Mouse (Mus musculus) lung, embryonic 14.5 days (tissue): Measurements from ENCODE around the gene Tssk1. TPM values are rescaled to one million over a fixed set of nuclear protein-coding genes. Genes with fewer than 3 reads are reported as not detected.

Source experiments
- ATAC-seq: fragments of 200-750 bp; cut with Nextera tagmentation; 2 replicates; pipeline ENCODE4 v1.8.0; 2017; ENCODE audit warnings: mild to moderate bottlenecking, moderate TSS enrichment, moderate library complexity; ENCODE audit not compliant: insufficient read depth
- DNase-seq: peaks from one replicate; pipeline ENCODE4 v3.0.0-alpha.2; 2015
- H3K27ac ChIP-seq: fragments of 300-500 bp; sonication (generic); 2 replicates; pipeline ENCODE4 v1.5.1; 2014; ENCODE audit warnings: low read depth, mild to moderate bottlenecking, moderate library complexity
- H3K27me3 ChIP-seq: fragments of 300-500 bp; sonication (generic); 2 replicates; pipeline ENCODE4 v1.6.1; 2014; ENCODE audit warnings: low read length, control low read depth; ENCODE audit not compliant: insufficient read depth
- H3K36me3 ChIP-seq: fragments of 300-500 bp; sonication (generic); 2 replicates; pipeline ENCODE4 v1.6.1; 2014; ENCODE audit warnings: control low read depth; ENCODE audit not compliant: insufficient read depth
- H3K4me1 ChIP-seq: fragments of 300-500 bp; sonication (generic); 2 replicates; pipeline ENCODE4 v1.6.1; 2014; ENCODE audit warnings: antibody characterized with exemption, control low read depth; ENCODE audit not compliant: insufficient read depth
- H3K4me2 ChIP-seq: fragments of 300-500 bp; sonication (generic); 2 replicates; pipeline ENCODE4 v1.6.1; 2014; ENCODE audit warnings: mild to moderate bottlenecking
- H3K4me3 ChIP-seq: fragments of 300-500 bp; sonication (generic); 2 replicates; pipeline ENCODE4 v1.5.1; 2014; ENCODE audit warnings: low read depth, low read length
- H3K9ac ChIP-seq: fragments of 300-500 bp; sonication (generic); 2 replicates; pipeline ENCODE4 v1.6.1; 2014
- H3K9me3 ChIP-seq: fragments of 300-500 bp; sonication (generic); 2 replicates; pipeline ENCODE4 v1.6.1; 2016; ENCODE audit warnings: low read depth, low read length, control low read depth
- CTCF ChIP-seq: IDR thresholded peaks from 2 replicates; pipeline ENCODE4 v1.5.1; 2016; ENCODE audit warnings: antibody characterized with exemption, low read depth
- WGBS: fragments of 180-500 bp; shearing (Covaris S2); extraction: QIAGEN DNeasy Blood & Tissue Kit; methylation state at CpG from one replicate; pipeline ENCODE4 v1.1.7; 2014; 5-methylcytosine and 5-hydroxymethylcytosine counted together
- polyA plus RNA-seq: library from polyadenylated mRNA; unstranded; fragments of >200 nt; fragmentation: Nextera tagmentation; extraction: Ambion mirVana; gene quantifications from 2 replicates; pipeline ENCODE4 v1.2.1, GENCODE M21; 2014

The Tssk1 gene
- polyA plus RNA-seq, 1 experiment from 2014 or later: 0.09 TPM

- Histone ChIP-seq H3K9me3 (no peaks in the 10 kb centered on the region), H3K27me3 (no peaks in the 10 kb centered on the region), H3K4me1 (0 out of 2 replicates have a peak, but pooled peaks cover 4% of the 10 kb centered on the region), H3K9ac (no peak overlapping the region), H3K4me2 (no peak overlapping the region), H3K27ac (no peak overlapping the region), H3K4me3 (no peak overlapping the region), H3K36me3 (peaks cover 11% of the 10 kb centered on the region; the same call in 1 of the 2 replicates)
- ATAC-seq (no peak), DNase-seq (peak; percentile 17)
- no peak for TF ChIP-seq CTCF
These were observed 11.8 kb upstream of the Tssk1 start for GRCm38 (mm10) chr16:17882196-17882595.

- H3K36me3 ChIP-seq: peaks cover 11% of the 10 kb centered on the region; the same call in 1 of the 2 replicates
- TF ChIP-seq CTCF: no peak
- 66% methylated on average over 6 of the region's 6 CpGs for WGBS
- 0 out of 2 replicates have a peak, but pooled peaks cover 4% of the 10 kb centered on the region for H3K4me1 ChIP-seq
- no peak for DNase-seq
- no peak overlapping the region for H3K27ac ChIP-seq
- no peaks in the 10 kb centered on the region for H3K27me3 ChIP-seq
- H3K9ac ChIP-seq: no peak overlapping the region
- no peak for ATAC-seq
- no peak overlapping the region for H3K4me2 ChIP-seq
- H3K4me3 ChIP-seq: no peak overlapping the region
- no peaks in the 10 kb centered on the region for H3K9me3 ChIP-seq
These were observed 9.9 kb upstream of the Tssk1 start for GRCm38 (mm10) chr16:17884116-17884515.

DNA sequence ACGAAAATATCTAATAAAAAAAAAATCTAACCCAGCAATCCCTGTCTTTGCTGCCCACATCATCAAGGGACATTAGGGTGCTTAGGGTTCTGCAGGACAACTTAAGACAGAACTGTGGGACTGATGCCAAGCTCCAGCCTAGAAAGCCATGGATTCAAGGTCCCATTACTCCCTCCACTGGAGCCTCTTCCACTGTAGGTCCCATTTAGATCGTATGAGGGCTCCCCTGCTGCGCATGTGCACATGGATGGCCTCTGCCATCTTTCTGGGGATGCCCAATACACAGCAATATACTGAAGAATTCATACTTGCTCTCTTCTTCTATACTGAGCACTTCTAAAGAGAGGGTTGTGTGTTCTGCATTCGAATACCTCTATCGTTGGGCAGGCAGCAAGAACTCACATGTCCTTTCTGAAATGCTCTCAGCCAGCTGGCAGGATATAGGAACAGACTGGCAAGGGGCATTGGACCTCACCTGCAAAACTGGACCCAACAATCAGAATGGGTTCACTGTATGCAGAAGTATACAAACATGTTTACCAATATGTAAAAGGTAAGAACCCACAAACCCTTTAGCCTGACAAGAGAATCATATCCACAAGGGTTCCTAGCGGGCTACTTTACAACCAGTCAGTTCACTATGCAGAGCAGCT lies 4.2 kb upstream of the Tssk1 start:
- Histone ChIP-seq H3K9me3 (no peaks in the 10 kb centered on the region), H3K27ac (no peak overlapping the region), H3K27me3 (no peaks in the 10 kb centered on the region), H3K9ac (peak overlapping the region; percentile 98), H3K4me1 (peaks cover 7% of the 10 kb centered on the region; the same call in 1 of the 2 replicates), H3K36me3 (peaks cover 7% of the 10 kb centered on the region), H3K4me2 (peak overlapping the region; percentile 94), H3K4me3 (peak overlapping the region; percentile 98)
- no peak for ATAC-seq
- no peak for DNase-seq
- 82% methylated on average over 6 of the region's 6 CpGs for WGBS
- no peak for TF ChIP-seq CTCF

DNA sequence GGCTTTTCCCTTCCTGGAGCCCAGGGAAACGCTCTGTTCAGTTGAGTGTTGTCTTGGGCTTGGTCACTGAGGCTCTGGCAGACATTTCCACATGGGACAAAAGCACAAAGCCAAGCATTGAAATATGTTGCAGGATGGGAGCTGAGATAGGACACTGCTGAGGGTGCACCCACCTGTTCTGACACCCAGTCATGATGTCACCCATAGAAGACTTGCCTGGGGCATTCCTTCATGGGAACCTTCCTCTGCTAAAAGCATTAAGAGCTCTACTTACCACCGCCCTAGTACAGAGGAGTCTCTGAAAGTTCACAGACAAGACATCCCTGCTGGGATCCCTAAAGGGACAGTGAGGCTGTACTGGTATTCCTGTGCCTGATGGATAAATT lies 3.7 kb upstream of the Tssk1 start:
- Histone ChIP-seq H3K4me3 (peak overlapping the region; percentile 98), H3K9me3 (no peaks in the 10 kb centered on the region), H3K36me3 (peaks cover 7% of the 10 kb centered on the region), H3K4me2 (peak overlapping the region; percentile 94), H3K27ac (no peak overlapping the region), H3K27me3 (no peaks in the 10 kb centered on the region), H3K4me1 (peaks cover 7% of the 10 kb centered on the region; the same call in 1 of the 2 replicates), H3K9ac (peak overlapping the region; percentile 98)
- TF ChIP-seq CTCF: no peak
- 34% methylated on average over 2 of the region's 2 CpGs for WGBS
- DNase-seq (no peak), ATAC-seq (no peak)

DNA sequence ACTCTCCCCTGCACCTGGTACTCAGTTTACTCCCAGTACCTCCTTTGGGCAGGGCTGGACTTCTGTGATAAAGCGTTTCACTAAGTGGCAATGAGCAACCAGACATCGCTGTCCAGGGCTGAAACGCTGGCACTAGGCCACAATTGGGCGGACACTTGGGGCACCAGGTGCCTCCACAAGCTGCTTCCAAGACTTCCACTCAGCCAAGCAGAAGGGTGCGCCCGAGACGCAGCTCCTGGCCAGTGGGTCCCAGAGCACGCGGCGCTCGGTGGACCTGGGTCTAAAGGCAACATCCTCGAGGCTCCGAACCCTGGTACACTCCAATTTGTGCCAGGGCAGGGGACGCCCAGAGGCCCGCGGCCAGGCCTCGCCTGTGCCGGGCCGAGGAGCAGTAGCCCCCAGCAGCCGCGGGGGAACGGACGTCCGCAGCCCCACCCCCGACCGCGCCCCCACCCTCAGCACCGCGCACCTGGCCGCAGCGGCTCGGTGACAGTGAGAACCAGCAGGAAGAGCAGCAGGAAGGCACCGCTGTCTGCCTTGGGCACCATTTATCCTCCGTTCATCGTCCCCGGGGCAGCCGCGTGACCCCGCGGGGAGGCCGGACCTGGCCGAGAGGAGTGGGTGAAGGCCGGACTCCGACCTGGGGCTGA lies 3.0 kb upstream of the Tssk1 start:
- Histone ChIP-seq H3K4me1 (peaks cover 7% of the 10 kb centered on the region; the same call in 1 of the 2 replicates), H3K4me3 (peak overlapping the region; percentile 98), H3K36me3 (peaks cover 6% of the 10 kb centered on the region), H3K4me2 (peak overlapping the region; percentile 94), H3K27ac (peak overlapping the region; percentile 96), H3K9ac (peak overlapping the region; percentile 98), H3K27me3 (no peaks in the 10 kb centered on the region), H3K9me3 (no peaks in the 10 kb centered on the region)
- no peak for TF ChIP-seq CTCF
- ATAC-seq (peak; percentile 64), DNase-seq (peak; percentile 85)
- 0% methylated on average over 44 of the region's 44 CpGs for WGBS

GRCm38 (mm10) chr16:17891567-17891959 lies 2.5 kb upstream of the Tssk1 start, which contains the start of gene Gm20518:
TSS of gene Gm20518 (minus strand) at chr16:17891671.
- Histone ChIP-seq H3K27ac (peak within 1 kb of the TSS; percentile 96), H3K4me2 (peak within 1 kb of the TSS; percentile 94), H3K9ac (peak within 1 kb of the TSS; percentile 98), H3K9me3 (no peaks in the 10 kb centered on the region), H3K27me3 (no peaks in the 10 kb centered on the region), H3K4me3 (peak within 1 kb of the TSS; percentile 98), H3K36me3 (peaks cover 4% of the 10 kb centered on the region), H3K4me1 (peaks cover 7% of the 10 kb centered on the region; the same call in 1 of the 2 replicates)
- WGBS: 1% methylated on average over 38 of the region's 38 CpGs
- DNase-seq: peak; percentile 99
- peak; percentile 97 for ATAC-seq
- TF ChIP-seq CTCF: 0 out of 2 replicates have a peak, but pooled peaks have one; percentile 4

GRCm38 (mm10) chr16:17892606-17893005 lies 1.4 kb upstream of the Tssk1 start:
- no peak overlapping the region for H3K4me2 ChIP-seq
- TF ChIP-seq CTCF: no peak
- WGBS: 61% methylated on average over 3 of the region's 3 CpGs
- H3K36me3 ChIP-seq: peaks cover 4% of the 10 kb centered on the region
- DNase-seq (no peak), ATAC-seq (no peak)
- no peaks in the 10 kb centered on the region for H3K27me3 ChIP-seq
- peaks cover 7% of the 10 kb centered on the region; the same call in 1 of the 2 replicates for H3K4me1 ChIP-seq
- H3K4me3 ChIP-seq: no peak overlapping the region
- no peak overlapping the region for H3K9ac ChIP-seq
- no peaks in the 10 kb centered on the region for H3K9me3 ChIP-seq
- no peak overlapping the region for H3K27ac ChIP-seq
